Mouse (Mus musculus): ENCODE results near the gene Wtip. TPM values are rescaled to one million over a fixed set of nuclear protein-coding genes. Genes with fewer than 3 reads are reported as not detected.
"Not testable (repeated sequence)": the region's sequence is repeated elsewhere in the genome, so short reads cannot be mapped to it uniquely, and the experiment has no call there.

Wtip gene
- total RNA-seq (2014; rRNA removed; ENCODE audit: low replicate concordance): 39.3 and 55.5 TPM in 2 replicates
- polyA plus RNA-seq (2015; fragmentation: Nextera tagmentation; extraction: Ambion mirVana): 1.9 and 2.2 TPM in 2 replicates

- DNase-seq (ENCODE audit: low spot score): peak; percentile 84
- Histone ChIP-seq H3K27ac (ENCODE audit: low read depth) (peak within 1 kb of the TSS; percentile 84), H3K4me1 (ENCODE audit: control insufficient read depth, insufficient read depth) (peaks cover 7% of the 10 kb centered on the region; the same call in 1 of the 2 replicates), H3K36me3 (replicated peaks; ENCODE audit: control insufficient read depth, insufficient read depth, low read length) (no peaks in the 10 kb centered on the region), H3K4me2 (ENCODE audit: low read depth, low read length) (peak within 1 kb of the TSS; percentile 74), H3K4me3 (ENCODE audit: low read depth, low read length) (peak within 1 kb of the TSS; percentile 83), H3K27me3 (ENCODE audit: control insufficient read depth, insufficient read depth, low read length) (no peaks in the 10 kb centered on the region), H3K9ac (replicated peaks; ENCODE audit: low read depth, low read length) (peak within 1 kb of the TSS; percentile 96), H3K9me3 (replicated peaks; ENCODE audit: control insufficient read depth, low read length) (no peaks in the 10 kb centered on the region)
- TF ChIP-seq CTCF (IDR thresholded peaks at IDR 0.05; ENCODE audit: low read depth): no peak
- TF ChIP-seq EP300 (IDR thresholded peaks at IDR 0.05; ENCODE audit: low read depth): no peak
- ATAC-seq (ENCODE audit: insufficient read depth, low read depth): peak; percentile 93
- WGBS: 5% methylated on average over 16 of the region's 65 CpGs
Measured at GRCm38 (mm10) chr7:34133117-34133762, at the start of gene Wtip. Gene Wtip, minus strand, starts transcription at chr7:34133268.

GRCm38 (mm10) chr7:34176241-34176640 lies 43.2 kb upstream of the Wtip start:
- not testable (repeated sequence) for H3K4me3 ChIP-seq (ENCODE audit: low read depth, low read length); H3K27ac ChIP-seq (ENCODE audit: low read depth); ATAC-seq (ENCODE audit: insufficient read depth, low read depth); H3K27me3 ChIP-seq (ENCODE audit: control insufficient read depth, insufficient read depth, low read length); H3K9ac ChIP-seq (replicated peaks; ENCODE audit: low read depth, low read length); H3K4me1 ChIP-seq (ENCODE audit: control insufficient read depth, insufficient read depth); DNase-seq (ENCODE audit: low spot score); H3K4me2 ChIP-seq (ENCODE audit: low read depth, low read length); H3K9me3 ChIP-seq (replicated peaks; ENCODE audit: control insufficient read depth, low read length); H3K36me3 ChIP-seq (replicated peaks; ENCODE audit: control insufficient read depth, insufficient read depth, low read length)
- WGBS: 83% methylated on average over 6 of the region's 6 CpGs

- Histone ChIP-seq H3K4me1 (ENCODE audit: control insufficient read depth, insufficient read depth) (peaks cover 4% of the 10 kb centered on the region), H3K27ac (ENCODE audit: low read depth) (no peak overlapping the region), H3K4me3 (ENCODE audit: low read depth, low read length) (no peak overlapping the region), H3K27me3 (ENCODE audit: control insufficient read depth, insufficient read depth, low read length) (no peaks in the 10 kb centered on the region), H3K9me3 (replicated peaks; ENCODE audit: control insufficient read depth, low read length) (no peaks in the 10 kb centered on the region), H3K9ac (replicated peaks; ENCODE audit: low read depth, low read length) (no peak overlapping the region), H3K4me2 (ENCODE audit: low read depth, low read length) (no peak overlapping the region), H3K36me3 (replicated peaks; ENCODE audit: control insufficient read depth, insufficient read depth, low read length) (no peaks in the 10 kb centered on the region)
- WGBS: 58% methylated on average over 1 of the region's 1 CpGs
- no peak for TF ChIP-seq CTCF (IDR thresholded peaks at IDR 0.05; ENCODE audit: low read depth)
- no peak for TF ChIP-seq EP300 (IDR thresholded peaks at IDR 0.05; ENCODE audit: low read depth)
- DNase-seq (ENCODE audit: low spot score) (no peak), ATAC-seq (ENCODE audit: insufficient read depth, low read depth) (no peak)
Measured at GRCm38 (mm10) chr7:34172251-34172650, 39.2 kb upstream of the Wtip start.

GRCm38 (mm10) chr7:34169454-34169853 lies 36.4 kb upstream of the Wtip start, which contains the start of gene Uba2:
Gene Uba2, minus strand, starts transcription at chr7:34169599.
- Histone ChIP-seq H3K4me2 (ENCODE audit: low read depth, low read length) (peak within 1 kb of the TSS; percentile 74), H3K9ac (replicated peaks; ENCODE audit: low read depth, low read length) (peak within 1 kb of the TSS; percentile 94), H3K4me1 (ENCODE audit: control insufficient read depth, insufficient read depth) (peaks cover 7% of the 10 kb centered on the region), H3K27ac (ENCODE audit: low read depth) (peak within 1 kb of the TSS; percentile 91), H3K36me3 (replicated peaks; ENCODE audit: control insufficient read depth, insufficient read depth, low read length) (peaks cover 10% of the 10 kb centered on the region), H3K27me3 (ENCODE audit: control insufficient read depth, insufficient read depth, low read length) (no peaks in the 10 kb centered on the region), H3K9me3 (replicated peaks; ENCODE audit: control insufficient read depth, low read length) (no peaks in the 10 kb centered on the region), H3K4me3 (ENCODE audit: low read depth, low read length) (peak within 1 kb of the TSS; percentile 97)
- no peak for TF ChIP-seq CTCF (IDR thresholded peaks at IDR 0.05; ENCODE audit: low read depth)
- TF ChIP-seq EP300 (IDR thresholded peaks at IDR 0.05; ENCODE audit: low read depth): no peak
- WGBS: 76% methylated on average over 3 of the region's 3 CpGs
- ATAC-seq (ENCODE audit: insufficient read depth, low read depth) (no peak), DNase-seq (ENCODE audit: low spot score) (no peak)

- Histone ChIP-seq H3K36me3 (replicated peaks; ENCODE audit: control insufficient read depth, insufficient read depth, low read length) (peaks cover 15% of the 10 kb centered on the region), H3K4me3 (ENCODE audit: low read depth, low read length) (peak overlapping the region; percentile 97), H3K9me3 (replicated peaks; ENCODE audit: control insufficient read depth, low read length) (no peaks in the 10 kb centered on the region), H3K4me2 (ENCODE audit: low read depth, low read length) (peak overlapping the region; percentile 74), H3K9ac (replicated peaks; ENCODE audit: low read depth, low read length) (peak overlapping the region; percentile 94), H3K27me3 (ENCODE audit: control insufficient read depth, insufficient read depth, low read length) (no peaks in the 10 kb centered on the region), H3K4me1 (ENCODE audit: control insufficient read depth, insufficient read depth) (peaks cover 7% of the 10 kb centered on the region), H3K27ac (ENCODE audit: low read depth) (peak overlapping the region; percentile 91)
- WGBS: 10% methylated on average over 30 of the region's 30 CpGs
- peak; percentile 84 for DNase-seq (ENCODE audit: low spot score)
- peak; percentile 97 for ATAC-seq (ENCODE audit: insufficient read depth, low read depth)
- TF ChIP-seq CTCF (IDR thresholded peaks at IDR 0.05; ENCODE audit: low read depth): no peak
- no peak for TF ChIP-seq EP300 (IDR thresholded peaks at IDR 0.05; ENCODE audit: low read depth)
Measured at GRCm38 (mm10) chr7:34168470-34169251, 35.6 kb upstream of the Wtip start.
